Mouse (Mus musculus) hindbrain, embryonic 12.5 days (tissue): ENCODE results near the gene Rnase1. TPM values are rescaled to one million over a fixed set of nuclear protein-coding genes. Genes with fewer than 3 reads are reported as not detected.
"Not testable (repeated sequence)": the region's sequence is repeated elsewhere in the genome, so short reads cannot be mapped to it uniquely, and the experiment has no call there.

Experiments
- ATAC-seq: fragments of 200-750 bp; cut with Nextera tagmentation; 2 replicates; pipeline ENCODE4 v1.8.0; 2017; ENCODE audit warnings: moderate TSS enrichment; ENCODE audit not compliant: low FRiP score
- H3K27ac ChIP-seq: fragments of 300-500 bp; sonication (generic); 2 replicates; pipeline ENCODE4 v1.5.1; 2016; ENCODE audit warnings: mild to moderate bottlenecking
- H3K27me3 ChIP-seq: fragments of 300-500 bp; sonication (generic); 2 replicates; pipeline ENCODE4 v1.6.1; 2016; ENCODE audit warnings: mild to moderate bottlenecking
- H3K36me3 ChIP-seq: fragments of 300-500 bp; sonication (generic); 2 replicates; pipeline ENCODE4 v1.6.1; 2016; ENCODE audit warnings: mild to moderate bottlenecking
- H3K4me1 ChIP-seq: fragments of 300-500 bp; sonication (generic); 2 replicates; pipeline ENCODE4 v1.6.1; 2016
- H3K4me2 ChIP-seq: fragments of 300-500 bp; sonication (generic); replicated peaks from 2 replicates; pipeline ENCODE4 v1.6.1; 2016; ENCODE audit warnings: mild to moderate bottlenecking
- H3K4me3 ChIP-seq: fragments of 300-500 bp; sonication (generic); 2 replicates; pipeline ENCODE4 v1.5.1; 2016; ENCODE audit warnings: mild to moderate bottlenecking
- H3K9ac ChIP-seq: fragments of 300-500 bp; sonication (generic); 2 replicates; pipeline ENCODE4 v1.6.1; 2016; ENCODE audit warnings: mild to moderate bottlenecking, moderate library complexity
- H3K9me3 ChIP-seq: fragments of 300-500 bp; sonication (generic); replicated peaks from 2 replicates; pipeline ENCODE4 v1.6.1; 2016; ENCODE audit warnings: mild to moderate bottlenecking
- WGBS: fragments of 180-500 bp; shearing (Covaris S2); methylation state at CpG from one replicate; pipeline ENCODE4 v1.1.7; 2016; 5-methylcytosine and 5-hydroxymethylcytosine counted together
- polyA plus RNA-seq: library from polyadenylated mRNA; unstranded; fragments of >200 nt; fragmentation: Nextera tagmentation; extraction: Ambion mirVana; gene quantifications from 2 replicates; pipeline ENCODE4 v1.2.1, GENCODE M21; 2016

The Rnase1 gene
- polyA plus RNA-seq, 1 experiment from 2014 or later = not detected

DNA sequence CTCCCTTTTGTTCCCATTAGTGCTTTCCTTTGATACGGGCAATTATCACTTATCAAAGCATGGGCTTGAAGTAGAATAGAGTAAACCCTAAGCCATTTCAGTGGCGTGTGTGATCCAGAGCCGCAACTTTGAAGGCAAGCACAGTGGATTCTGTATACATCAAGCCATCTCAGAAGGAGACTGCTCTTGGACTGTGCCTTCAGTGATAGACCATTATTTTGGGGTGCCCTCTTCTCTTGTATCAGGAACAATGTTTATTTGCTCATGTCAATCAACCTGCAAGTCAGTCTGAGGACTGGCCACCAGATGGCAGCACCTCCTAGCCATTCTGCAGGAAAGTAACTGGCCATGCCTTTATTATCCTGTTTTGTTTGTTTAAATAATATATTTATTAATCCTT, 43.4 kb downstream of the Rnase1 start:
- ATAC-seq = 0 out of 2 replicates have a peak, but pooled peaks have one; percentile 16
- H3K27ac ChIP-seq = no peak overlapping the region
- H3K4me1 ChIP-seq = no peaks in the 10 kb centered on the region
- no peak overlapping the region for H3K4me3 ChIP-seq
- H3K9me3 ChIP-seq = no peaks in the 10 kb centered on the region
- H3K4me2 ChIP-seq = no peak overlapping the region
- H3K27me3 ChIP-seq = no peaks in the 10 kb centered on the region
- WGBS = 61% methylated on average over 3 of the region's 3 CpGs
- H3K9ac ChIP-seq = no peak overlapping the region
- H3K36me3 ChIP-seq = no peaks in the 10 kb centered on the region

GRCm38 (mm10) chr14:51101284-51101683, 45.3 kb downstream of the Rnase1 start:
- H3K27ac ChIP-seq = no peak overlapping the region
- WGBS = 89% methylated on average over 9 of the region's 9 CpGs
- H3K4me1 ChIP-seq = no peaks in the 10 kb centered on the region
- H3K4me2 ChIP-seq = no peak overlapping the region
- no peak overlapping the region for H3K9ac ChIP-seq
- no peak for ATAC-seq
- H3K9me3 ChIP-seq = no peaks in the 10 kb centered on the region
- no peaks in the 10 kb centered on the region for H3K27me3 ChIP-seq
- no peak overlapping the region for H3K4me3 ChIP-seq
- no peaks in the 10 kb centered on the region for H3K36me3 ChIP-seq

DNA sequence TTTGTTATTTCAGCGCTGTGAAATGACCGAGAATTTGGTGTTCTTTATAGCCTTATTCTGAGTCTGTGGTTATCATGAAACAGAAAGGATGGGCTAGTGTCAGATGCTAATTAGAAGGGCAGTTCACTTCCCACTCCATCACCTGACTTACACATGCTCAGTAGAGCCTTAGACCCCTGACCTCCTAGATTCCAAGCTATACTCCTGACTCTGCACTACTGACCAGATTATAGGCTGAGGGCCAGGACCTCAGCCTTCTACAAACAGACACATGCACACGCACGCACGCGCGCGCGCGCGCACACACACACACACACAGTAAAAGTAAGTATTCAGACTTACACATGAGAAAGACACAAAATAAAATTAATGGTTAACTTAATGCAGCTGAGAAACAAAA, 47.7 kb downstream of the Rnase1 start:
- Histone ChIP-seq H3K4me2 (no peak overlapping the region), H3K9me3 (no peaks in the 10 kb centered on the region), H3K27ac (no peak overlapping the region), H3K27me3 (no peaks in the 10 kb centered on the region), H3K36me3 (no peaks in the 10 kb centered on the region), H3K4me1 (no peaks in the 10 kb centered on the region), H3K9ac (no peak overlapping the region), H3K4me3 (no peak overlapping the region)
- no peak for ATAC-seq
- 91% methylated on average over 11 of the region's 11 CpGs for WGBS

DNA sequence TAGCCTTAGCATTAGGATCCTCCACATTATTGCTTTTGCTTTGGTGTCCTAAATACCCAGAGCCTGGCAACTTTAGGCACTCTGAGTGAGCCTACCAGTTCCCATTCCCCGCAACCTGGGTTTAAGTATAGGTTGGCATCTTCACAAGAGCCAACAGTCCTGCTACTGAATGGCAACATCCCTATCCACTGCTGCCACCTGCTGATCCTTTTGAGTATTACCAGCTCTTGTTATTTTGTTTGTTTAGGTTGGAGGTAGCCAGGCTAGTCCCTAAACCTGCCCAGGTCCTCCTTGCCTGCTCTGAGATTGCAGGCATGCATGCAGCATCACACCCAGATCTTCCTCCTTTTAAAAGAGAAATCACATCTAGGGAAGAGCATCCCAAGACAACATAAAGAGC, 48.3 kb downstream of the Rnase1 start:
- H3K4me3 ChIP-seq, H3K4me2 ChIP-seq, H3K9ac ChIP-seq, H3K27ac ChIP-seq, H3K36me3 ChIP-seq, H3K9me3 ChIP-seq, H3K4me1 ChIP-seq, H3K27me3 ChIP-seq: not testable (repeated sequence)
- WGBS = 41% methylated on average over 1 of the region's 1 CpGs
- peak; percentile 43; the same call in 1 of the 2 replicates for ATAC-seq

DNA sequence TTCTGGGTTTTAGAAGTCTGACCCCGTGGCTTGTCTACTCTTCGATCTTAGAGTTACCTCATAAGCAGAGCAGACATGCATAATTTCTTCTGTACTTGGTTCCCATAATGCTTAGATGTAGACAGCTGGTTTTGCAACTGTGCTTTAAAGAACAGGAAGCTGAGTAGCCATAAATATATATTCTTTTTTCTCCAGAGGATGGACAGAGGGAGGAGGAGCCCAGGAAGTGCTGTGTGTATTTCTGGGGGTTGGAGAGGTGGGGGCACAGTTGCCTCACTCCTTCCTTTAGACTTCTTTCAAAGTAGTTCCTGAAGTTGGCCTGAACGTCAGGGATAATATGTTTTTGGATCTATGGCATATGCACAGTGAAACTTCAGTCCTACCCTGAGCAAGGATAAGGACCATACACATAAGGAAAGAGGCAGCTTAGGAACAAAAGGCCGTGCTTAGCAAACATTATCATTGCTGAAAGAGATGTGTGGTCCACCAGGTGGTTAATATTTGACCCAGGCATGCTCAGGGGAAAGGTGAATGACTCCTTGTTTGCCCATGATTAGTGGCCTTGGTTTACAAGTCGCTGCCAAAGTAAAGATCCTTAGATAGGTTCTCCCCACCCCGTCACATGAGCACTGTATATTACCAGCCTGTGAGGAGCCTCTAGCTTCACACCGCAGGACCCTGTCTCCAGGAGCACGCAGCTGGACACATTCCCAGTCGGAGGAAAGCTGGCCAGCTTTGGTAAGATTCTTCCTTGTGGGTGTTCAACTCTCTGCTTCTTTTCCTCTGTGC, 50.7 kb downstream of the Rnase1 start:
- 67% methylated on average over 9 of the region's 9 CpGs for WGBS
- no peaks in the 10 kb centered on the region for H3K9me3 ChIP-seq
- no peak for ATAC-seq

More for the DNA sequence above, 50.7 kb downstream of the Rnase1 start:
- no peak overlapping the region for H3K27ac ChIP-seq
- H3K4me3 ChIP-seq = no peak overlapping the region
- H3K27me3 ChIP-seq = no peaks in the 10 kb centered on the region
- H3K4me2 ChIP-seq = no peak overlapping the region
- no peaks in the 10 kb centered on the region; the same call in 1 of the 2 replicates for H3K4me1 ChIP-seq
- H3K36me3 ChIP-seq = no peaks in the 10 kb centered on the region
- H3K9ac ChIP-seq = no peak overlapping the region

Other genes with a start within 250 kb of the Rnase1 start
- 0.39 and 0.51 TPM in 2 replicates for gene Klhl33, start 249.3 kb downstream of the Rnase1 start, polyA plus RNA-seq
- gene Osgep, start 221.9 kb downstream of the Rnase1 start, polyA plus RNA-seq = 108 and 122 TPM in 2 replicates
- 246 and 257 TPM in 2 replicates for gene Apex1, start 221.8 kb downstream of the Rnase1 start, polyA plus RNA-seq
- gene Pip4p1, start 215.9 kb downstream of the Rnase1 start, polyA plus RNA-seq = 71.8 and 79.8 TPM in 2 replicates
- 38.2 and 39.5 TPM in 2 replicates for gene Pnp, start 215.7 kb downstream of the Rnase1 start, polyA plus RNA-seq
- not detected in 2 replicates for gene Gm49342, start 202.3 kb downstream of the Rnase1 start, polyA plus RNA-seq
- gene Pnp2, start 190.8 kb downstream of the Rnase1 start, polyA plus RNA-seq = 0.50 and 0.59 TPM in 2 replicates
- gene Rnase10, start 139.0 kb downstream of the Rnase1 start, polyA plus RNA-seq = not detected in 2 replicates
- not detected in 2 replicates for gene Rnase9, start 104.9 kb downstream of the Rnase1 start, polyA plus RNA-seq
- gene Rnase11, start 96.6 kb downstream of the Rnase1 start, polyA plus RNA-seq = not detected in 2 replicates
- gene Rnase12, start 89.1 kb downstream of the Rnase1 start, polyA plus RNA-seq = not detected in 2 replicates
- gene Olfr750, start 72.3 kb downstream of the Rnase1 start, polyA plus RNA-seq = not detected in 2 replicates
- gene Rnase4, start 55.7 kb downstream of the Rnase1 start, polyA plus RNA-seq = 17.8 and 18.7 TPM in 2 replicates
- 3.7 and 4.4 TPM in 2 replicates for gene Ang, start 55.6 kb downstream of the Rnase1 start, polyA plus RNA-seq
- not detected in 2 replicates for gene Eddm3b, start 32.4 kb downstream of the Rnase1 start, polyA plus RNA-seq
- gene Rnase6, start 22.9 kb downstream of the Rnase1 start, polyA plus RNA-seq = 0.46 TPM in 1 of 2 replicates, not detected in the other
- gene Rnase2b, start 15.5 kb upstream of the Rnase1 start, polyA plus RNA-seq = not detected in 2 replicates
- gene Ang2, start 52.4 kb upstream of the Rnase1 start, polyA plus RNA-seq = not detected in 2 replicates
- gene Ear14, start 56.6 kb upstream of the Rnase1 start, polyA plus RNA-seq = not detected in 2 replicates
- gene Rnase2a, start 109.3 kb upstream of the Rnase1 start, polyA plus RNA-seq = not detected in 2 replicates
- gene Gm7247, start 215.0 kb upstream of the Rnase1 start, polyA plus RNA-seq = not detected in 2 replicates